Mouse (Mus musculus): Measurements from ENCODE around the gene Bcar3. TPM values are rescaled to one million over a fixed set of nuclear protein-coding genes. Genes with fewer than 3 reads are reported as not detected.

Bcar3 gene
- polyA plus RNA-seq, 1 experiment from 2014 or later, result 24.9 TPM

GRCm38 (mm10) chr3:122372617-122373016, 78.7 kb downstream of the Bcar3 start:
- CTCF ChIA-PET, result interaction anchor here (1.0 to 2.0 kb wide), 4 partner anchors 10 to 85 kb away, joined by 4 to 5 read pairs (median 4); no protein-coding TSS in a partner anchor
- ATAC-seq, result no peak
- POLR2A ChIA-PET, result interaction anchor here (1.4 kb wide), 1 partner anchor 10 kb away, joined by 5 read pairs; no protein-coding TSS in a partner anchor
- in situ Hi-C loops (cut with MboI; ENCODE audit: low pct_unique_long_range_greater_than_20kb), result no loop called here
- no peaks in the 10 kb centered on the region for H3K27me3 ChIP-seq
- no peak for DNase-seq (ENCODE audit: low read depth, low spot score)
- no peak for TF ChIP-seq CTCF (IDR thresholded peaks at IDR 0.05)

- POLR2A ChIA-PET, result interaction anchor here (1.2 to 1.3 kb wide), 2 partner anchors 13 to 44 kb away, joined by 3 to 5 read pairs; no protein-coding TSS in a partner anchor
- DNase-seq (ENCODE audit: low read depth, low spot score) (no peak), ATAC-seq (peak; percentile 27)
- TF ChIP-seq CTCF (IDR thresholded peaks at IDR 0.05), result no peak
- CTCF ChIA-PET, result interaction anchor here (0.8 to 3.4 kb wide), 16 partner anchors 9 to 107 kb away, joined by 3 to 17 read pairs (median 5); no protein-coding TSS in a partner anchor
- in situ Hi-C loops (cut with MboI; ENCODE audit: low pct_unique_long_range_greater_than_20kb), result loop anchor here (5.0 kb wide), 2 partner anchors 86 to 174 kb away; no protein-coding TSS in a partner anchor
- H3K27me3 ChIP-seq, result no peaks in the 10 kb centered on the region
Measured at GRCm38 (mm10) chr3:122376011-122376410, 82.1 kb downstream of the Bcar3 start.

- ChIA-PET POLR2A (interaction anchor here (1.0 to 1.3 kb wide), 4 partner anchors 14 to 43 kb away, joined by 3 to 5 read pairs (median 4); no protein-coding TSS in a partner anchor), CTCF (interaction anchor here (0.8 to 3.4 kb wide), 17 partner anchors 9 to 106 kb away, joined by 3 to 17 read pairs (median 5); no protein-coding TSS in a partner anchor)
- DNase-seq (ENCODE audit: low read depth, low spot score) (no peak), ATAC-seq (peak; percentile 42)
- in situ Hi-C loops (cut with MboI; ENCODE audit: low pct_unique_long_range_greater_than_20kb), result loop anchor here (5.0 kb wide), 2 partner anchors 86 to 174 kb away; no protein-coding TSS in a partner anchor
- H3K27me3 ChIP-seq, result no peaks in the 10 kb centered on the region
- TF ChIP-seq CTCF (IDR thresholded peaks at IDR 0.05), result no peak
Measured at GRCm38 (mm10) chr3:122376412-122376831, 82.5 kb downstream of the Bcar3 start.

- ATAC-seq, result peak; percentile 28
- TF ChIP-seq CTCF (IDR thresholded peaks at IDR 0.05), result no peak
- peak; percentile 95 for DNase-seq (ENCODE audit: low read depth, low spot score)
- H3K27me3 ChIP-seq, result no peaks in the 10 kb centered on the region
- ChIA-PET CTCF (interaction anchor here (0.8 to 3.4 kb wide), 13 partner anchors 9 to 106 kb away, joined by 3 to 17 read pairs (median 5); no protein-coding TSS in a partner anchor), POLR2A (interaction anchor here (0.8 to 1.3 kb wide), 6 partner anchors 14 to 51 kb away, joined by 3 to 5 read pairs (median 4); no protein-coding TSS in a partner anchor)
- in situ Hi-C loops (cut with MboI; ENCODE audit: low pct_unique_long_range_greater_than_20kb), result loop anchor here (5.0 kb wide), 2 partner anchors 85 to 175 kb away; no protein-coding TSS in a partner anchor
Measured at GRCm38 (mm10) chr3:122376841-122377464, 83.0 kb downstream of the Bcar3 start.

GRCm38 (mm10) chr3:122378634-122379033, 84.7 kb downstream of the Bcar3 start:
- in situ Hi-C loops (cut with MboI; ENCODE audit: low pct_unique_long_range_greater_than_20kb), result loop anchor here (5.0 kb wide), 2 partner anchors 84 to 176 kb away; no protein-coding TSS in a partner anchor
- ATAC-seq (no peak), DNase-seq (ENCODE audit: low read depth, low spot score) (no peak)
- CTCF ChIA-PET, result no interaction called here
- TF ChIP-seq CTCF (IDR thresholded peaks at IDR 0.05), result no peak
- H3K27me3 ChIP-seq, result no peaks in the 10 kb centered on the region
- POLR2A ChIA-PET, result interaction anchor here (0.5 kb wide), 1 partner anchor 42 kb away, joined by 3 read pairs; no protein-coding TSS in a partner anchor

- no peak for TF ChIP-seq CTCF (IDR thresholded peaks at IDR 0.05)
- ChIA-PET POLR2A (interaction anchor here (1.5 kb wide), 1 partner anchor 77 kb away, joined by 3 read pairs; no protein-coding TSS in a partner anchor), CTCF (interaction anchor here (0.7 to 2.0 kb wide), 6 partner anchors 12 to 51 kb away, joined by 3 to 6 read pairs (median 3); no protein-coding TSS in a partner anchor)
- no peak for ATAC-seq
- H3K27me3 ChIP-seq, result no peaks in the 10 kb centered on the region
- in situ Hi-C loops (cut with MboI; ENCODE audit: low pct_unique_long_range_greater_than_20kb), result no loop called here
- no peak for DNase-seq (ENCODE audit: low read depth, low spot score)
Measured at GRCm38 (mm10) chr3:122380776-122381175, 86.8 kb downstream of the Bcar3 start.

GRCm38 (mm10) chr3:122381591-122381990, 87.7 kb downstream of the Bcar3 start:
- no peak for TF ChIP-seq CTCF (IDR thresholded peaks at IDR 0.05)
- POLR2A ChIA-PET, result interaction anchor here (0.5 kb wide), 1 partner anchor 112 kb away, joined by 3 read pairs; no protein-coding TSS in a partner anchor
- no peak for ATAC-seq
- in situ Hi-C loops (cut with MboI; ENCODE audit: low pct_unique_long_range_greater_than_20kb), result no loop called here
- no peaks in the 10 kb centered on the region for H3K27me3 ChIP-seq
- CTCF ChIA-PET, result interaction anchor here (0.7 to 2.0 kb wide), 6 partner anchors 12 to 50 kb away, joined by 3 to 6 read pairs (median 4); no protein-coding TSS in a partner anchor
- no peak for DNase-seq (ENCODE audit: low read depth, low spot score)

GRCm38 (mm10) chr3:122386444-122386843, 92.5 kb downstream of the Bcar3 start:
- no peaks in the 10 kb centered on the region for H3K27me3 ChIP-seq
- ChIA-PET POLR2A (interaction anchor here (1.1 kb wide), 1 partner anchor 14 kb away, joined by 4 read pairs; no protein-coding TSS in a partner anchor), CTCF (interaction anchor here (1.1 to 3.1 kb wide), 5 partner anchors 10 to 74 kb away, joined by 3 to 17 read pairs (median 3); no protein-coding TSS in a partner anchor)
- ATAC-seq (peak; percentile 54), DNase-seq (ENCODE audit: low read depth, low spot score) (peak; percentile 93)
- no peak for TF ChIP-seq CTCF (IDR thresholded peaks at IDR 0.05)
- in situ Hi-C loops (cut with MboI; ENCODE audit: low pct_unique_long_range_greater_than_20kb), result no loop called here

- DNase-seq (ENCODE audit: low read depth, low spot score), result no peak
- ChIA-PET CTCF (no interaction called here), POLR2A (no interaction called here)
- in situ Hi-C loops (cut with MboI; ENCODE audit: low pct_unique_long_range_greater_than_20kb), result no loop called here
- ATAC-seq, result no peak
- H3K27me3 ChIP-seq, result no peaks in the 10 kb centered on the region
- no peak for TF ChIP-seq CTCF (IDR thresholded peaks at IDR 0.05)
Measured at GRCm38 (mm10) chr3:122387771-122388170, 93.8 kb downstream of the Bcar3 start.

GRCm38 (mm10) chr3:122389972-122390371, 96.0 kb downstream of the Bcar3 start:
- DNase-seq (ENCODE audit: low read depth, low spot score), result no peak
- ATAC-seq, result no peak
- in situ Hi-C loops (cut with MboI; ENCODE audit: low pct_unique_long_range_greater_than_20kb), result no loop called here
- POLR2A ChIA-PET, result no interaction called here
- H3K27me3 ChIP-seq, result no peaks in the 10 kb centered on the region
- CTCF ChIA-PET, result interaction anchor here (0.9 kb wide), 1 partner anchor 17 kb away, joined by 5 read pairs; no protein-coding TSS in a partner anchor
- TF ChIP-seq CTCF (IDR thresholded peaks at IDR 0.05), result no peak

Measured in Patski (cell line).